Mouse (Mus musculus): ENCODE measurements around the gene Plk2.

GRCm38 (mm10) chr13:110382447-110382901 is 12.4 kb upstream of the Plk2 start:
- TF ChIP-seq TCF12 (IDR thresholded peaks at IDR 0.05; ENCODE audit: insufficient read depth, poor library complexity, severe bottlenecking) (no peak), POLR2A (IDR thresholded peaks at IDR 0.05; ENCODE audit: insufficient read length, low read depth) (no peak), CEBPB (IDR thresholded peaks at IDR 0.05; ENCODE audit: insufficient read depth, poor library complexity, severe bottlenecking) (no peak), E2F4 (IDR thresholded peaks at IDR 0.05; ENCODE audit: insufficient read depth) (no peak), MYOD1 (IDR thresholded peaks at IDR 0.05; ENCODE audit: control insufficient read depth in 1 of 3, insufficient read length in 2 of 3, low read depth in 2 of 3) (no peak), POLR2AphosphoS2 (IDR thresholded peaks at IDR 0.05; ENCODE audit: insufficient read length, low read depth) (no peak), MYOG (IDR thresholded peaks at IDR 0.05; ENCODE audit: control insufficient read depth in 1 of 3, insufficient read depth in 1 of 3, insufficient read length in 2 of 3, low read depth in 2 of 3) (no peak), USF1 (IDR thresholded peaks at IDR 0.05; ENCODE audit: low read depth) (no peak), MAX (IDR thresholded peaks at IDR 0.05; ENCODE audit: low read depth) (no peak), SRF (IDR thresholded peaks at IDR 0.05; ENCODE audit: control insufficient read depth, insufficient read length, low read depth) (no peak), REST (IDR thresholded peaks at IDR 0.05; ENCODE audit: insufficient read depth, insufficient read length) (no peak)

Data from myocyte (in vitro differentiated cells).